Mouse (Mus musculus) adrenal gland, adult 18-20 months (tissue): ENCODE measurements around the gene Ccn5. TPM values are rescaled to one million over a fixed set of nuclear protein-coding genes. Genes with fewer than 3 reads are reported as not detected.

Experiments
- DNase-seq, 2 experiments: peaks; one replicate each; pipeline ENCODE4 v3.0.0; 2021 to 2022; ENCODE audit warnings: low spot score in 2 of 2
- total RNA-seq, 2 experiments: library from RNA; stranded (reverse); gene quantifications; 1 replicate in 1 of 2; 2 replicates in 1 of 2; pipeline ENCODE4 v1.2.3; 2021

Ccn5 gene
- total RNA-seq, 2 experiments from 2014 or later: 0.51 TPM; not detected in 1

DNA sequence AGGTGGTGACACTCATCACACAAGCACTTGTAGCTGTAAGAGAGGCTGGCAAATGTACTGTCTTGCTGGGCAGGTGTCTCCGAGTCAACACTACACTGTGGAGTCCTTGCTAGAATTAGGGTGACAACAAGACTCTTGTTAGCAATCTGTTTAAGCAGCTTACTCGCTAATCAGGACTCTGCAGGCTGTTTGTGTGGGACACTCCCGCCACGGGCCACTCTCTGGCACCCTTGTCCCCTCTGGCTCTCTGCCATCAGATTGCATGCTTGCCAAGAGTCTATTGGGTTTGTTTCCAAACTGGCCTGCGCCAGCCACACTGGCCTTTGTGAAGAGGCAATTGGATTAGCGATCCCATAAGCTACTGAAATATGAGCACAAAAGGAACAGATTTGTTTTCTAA, 18.9 kb downstream of the Ccn5 start:
- peak in 1 of 2 experiments; percentile 53 for DNase-seq

- DNase-seq: no peak
These were observed 21.4 kb downstream of the Ccn5 start for GRCm38 (mm10) chr2:163842043-163842442.

DNA sequence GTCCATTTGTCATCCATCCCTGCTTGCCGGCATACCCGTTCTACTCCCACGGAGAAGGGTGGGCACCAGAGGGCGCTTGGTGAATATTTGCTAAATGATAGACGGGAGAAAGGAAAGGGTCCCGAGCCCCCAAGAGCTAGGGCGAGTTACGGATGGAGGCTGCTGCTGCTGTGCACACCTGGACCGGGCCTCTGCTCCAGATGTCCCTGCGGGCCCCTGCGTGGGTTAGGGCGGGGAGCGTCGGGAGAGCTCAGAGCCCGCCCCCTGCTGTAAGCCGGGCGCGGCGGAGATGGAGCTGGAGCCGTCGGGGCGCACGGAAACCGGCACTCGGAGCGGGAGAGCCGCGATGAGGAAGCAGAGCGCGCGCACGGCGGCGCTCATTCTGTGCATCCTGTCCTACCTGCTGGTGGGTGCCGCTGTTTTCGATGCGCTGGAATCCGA, 32.8 kb downstream of the Ccn5 start, which contains the start of gene Kcnk15:
TSS of gene Kcnk15 (plus strand) at position 191 of the 441 bp plus-strand sequence.
- DNase-seq: no peak

GRCm38 (mm10) chr2:163857233-163857632, 36.6 kb downstream of the Ccn5 start:
- DNase-seq: no peak

- peak; percentile 72 to 73 for DNase-seq
These were observed 37.7 kb downstream of the Ccn5 start for GRCm38 (mm10) chr2:163858254-163858947.

DNA sequence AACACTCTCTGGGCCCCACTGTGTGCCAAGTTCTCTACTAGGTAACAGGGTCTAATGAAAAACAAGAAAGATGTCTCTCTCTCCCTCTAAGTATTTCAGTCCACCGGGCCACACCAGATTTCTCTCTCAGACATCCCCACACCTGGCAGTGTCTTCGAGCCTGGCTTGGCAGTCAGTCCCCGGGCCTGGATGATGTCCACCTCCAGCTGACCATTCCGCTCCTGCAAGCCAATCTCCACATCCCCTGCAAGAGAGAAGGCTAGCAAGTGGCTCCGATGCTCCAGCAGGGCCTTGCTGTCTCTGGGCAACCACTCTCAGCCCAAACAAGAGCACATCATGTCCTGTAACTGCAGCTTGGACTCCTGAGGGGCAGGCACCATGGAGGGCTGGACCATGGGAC, 44.6 kb downstream of the Ccn5 start:
- no peak for DNase-seq

DNA sequence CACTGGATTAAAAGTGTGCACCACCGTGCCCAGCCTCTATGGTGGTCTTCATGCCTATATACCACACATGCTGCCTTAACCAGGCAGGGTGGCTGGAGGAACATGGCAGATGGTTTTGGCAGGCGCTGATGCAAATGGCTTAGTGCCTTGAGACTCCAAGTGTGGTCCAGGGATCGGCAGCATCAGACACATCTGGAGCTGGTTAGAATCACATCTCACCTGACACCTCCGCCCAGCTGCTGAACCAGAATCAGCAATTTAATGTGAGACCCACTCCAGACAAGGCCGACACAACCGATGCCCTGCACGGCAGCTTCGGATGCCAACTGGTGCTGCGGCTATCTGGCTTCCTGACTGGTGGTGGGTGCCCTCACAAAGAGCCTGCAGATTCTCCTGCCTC, 45.4 kb downstream of the Ccn5 start:
- no peak for DNase-seq

GRCm38 (mm10) chr2:163869783-163870182, 49.1 kb downstream of the Ccn5 start:
- DNase-seq: no peak

- no peak for DNase-seq
These were observed 50.6 kb downstream of the Ccn5 start for GRCm38 (mm10) chr2:163871266-163871665.

DNA sequence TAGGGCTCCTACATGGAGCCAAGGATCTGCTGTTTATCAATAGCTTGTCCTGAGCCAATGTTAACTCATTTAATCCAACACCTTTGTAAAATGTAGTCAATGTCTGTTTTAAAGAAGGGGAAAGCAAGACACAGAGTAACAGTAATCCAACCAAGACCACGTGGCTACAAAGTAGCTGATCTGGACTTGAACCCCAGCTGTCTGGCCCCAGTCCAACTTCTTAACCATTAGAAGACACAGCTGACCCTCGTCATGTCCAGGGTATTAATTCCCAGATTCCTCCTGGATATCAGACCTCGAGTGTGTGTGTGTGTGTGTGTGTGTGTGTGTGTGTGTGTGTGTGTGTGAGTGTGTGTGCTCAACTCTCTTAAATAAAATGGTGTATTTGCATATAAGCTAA, 51.2 kb downstream of the Ccn5 start:
- no peak for DNase-seq

DNA sequence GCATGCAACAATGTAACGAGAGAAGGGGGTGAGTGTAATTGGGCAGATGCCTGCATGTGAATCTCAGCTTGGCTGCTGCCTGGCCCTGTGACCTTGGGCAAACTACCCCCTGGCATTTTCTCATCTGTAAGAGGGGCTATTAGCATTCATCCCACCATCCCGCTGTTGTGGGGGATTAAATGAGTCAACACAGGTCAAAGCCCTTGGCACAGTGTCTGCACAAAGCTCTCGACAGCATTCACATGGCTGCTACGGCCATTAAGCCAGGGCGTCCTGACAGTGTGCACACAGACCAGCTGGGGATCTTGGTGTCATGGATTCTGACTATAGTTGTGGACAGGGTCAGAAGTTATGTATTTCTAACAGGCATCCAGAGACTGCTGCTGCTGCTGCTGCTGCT, 54.2 kb downstream of the Ccn5 start:
- DNase-seq: no peak

DNA sequence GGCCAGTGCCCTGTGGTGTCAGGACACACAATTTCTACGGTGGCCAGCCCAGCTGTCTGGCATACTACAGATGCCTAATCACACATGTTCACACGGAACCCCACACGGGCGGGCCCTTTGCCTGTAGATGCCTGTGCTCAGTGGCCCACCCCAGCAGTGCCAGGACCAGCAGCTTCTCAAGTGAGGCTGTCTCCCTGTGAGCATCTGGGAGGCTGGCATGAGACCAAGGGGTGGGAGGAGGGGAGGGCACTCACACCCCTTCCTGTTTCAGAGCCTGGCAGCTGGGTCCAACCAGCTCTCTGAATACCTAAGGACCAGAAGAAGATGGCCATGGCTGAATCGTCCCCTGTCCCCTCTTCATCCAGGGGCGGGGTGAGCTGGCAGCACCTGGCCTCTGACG, 54.8 kb downstream of the Ccn5 start:
- no peak for DNase-seq

- no peak for DNase-seq
These were observed 56.3 kb downstream of the Ccn5 start for GRCm38 (mm10) chr2:163876830-163877498.

GRCm38 (mm10) chr2:163880891-163881290, 60.2 kb downstream of the Ccn5 start:
- DNase-seq: peak; percentile 53 to 64

Other genes starting within 250 kb of the Ccn5 start
- gene Ttpal, start 218.5 kb upstream of the Ccn5 start, total RNA-seq: 10 to 100 TPM; 29.2 to 34.0 TPM
- 100 to 1,000 TPM; 521 to 567 TPM for gene Serinc3, start 175.7 kb upstream of the Ccn5 start, total RNA-seq
- 10 to 100 TPM; 37.4 to 38.3 TPM for gene Pkig, start 162.5 kb upstream of the Ccn5 start, total RNA-seq
- gene Ada, start 70.6 kb upstream of the Ccn5 start, total RNA-seq: 1 to 10 TPM; 2.9 to 3.5 TPM
- not detected for gene Kcnk15, start 32.8 kb downstream of the Ccn5 start, total RNA-seq
- 100 to 1,000 TPM in 1 of 2 experiments, 10 to 100 TPM in 1; 90.5 to 234 TPM for gene Rims4, start 97.8 kb downstream of the Ccn5 start, total RNA-seq
- 100 to 1,000 TPM; 252 to 298 TPM for gene Ywhab, start 174.1 kb downstream of the Ccn5 start, total RNA-seq
- 1 to 10 TPM in 1 of 2 experiments, under 1 TPM in 1; 0.45 to 2.2 TPM for gene Pabpc1l, start 204.6 kb downstream of the Ccn5 start, total RNA-seq
- gene Stk4, start 249.5 kb downstream of the Ccn5 start, total RNA-seq: 10 to 100 TPM; 24.4 to 27.2 TPM